Mouse (Mus musculus): ENCODE data around the gene Cep68.

- TF ChIP-seq CTCF (conservative IDR thresholded peaks at IDR 0.05; ENCODE audit: low read length) (no peak), NANOG (IDR thresholded peaks at IDR 0.05; ENCODE audit: borderline replicate concordance, low read length) (no peak)
Observed at GRCm38 (mm10) chr11:20269885-20270284, 20.7 kb upstream of the Cep68 start.
